Mouse (Mus musculus): ENCODE measurements at regions not wholly inside any gene's neighbourhood (a gene's known extent, or its start where the extent isn't known, plus 50 kb on each side); places are given as distances from the start of the nearest gene placed in this dataset.

DNA sequence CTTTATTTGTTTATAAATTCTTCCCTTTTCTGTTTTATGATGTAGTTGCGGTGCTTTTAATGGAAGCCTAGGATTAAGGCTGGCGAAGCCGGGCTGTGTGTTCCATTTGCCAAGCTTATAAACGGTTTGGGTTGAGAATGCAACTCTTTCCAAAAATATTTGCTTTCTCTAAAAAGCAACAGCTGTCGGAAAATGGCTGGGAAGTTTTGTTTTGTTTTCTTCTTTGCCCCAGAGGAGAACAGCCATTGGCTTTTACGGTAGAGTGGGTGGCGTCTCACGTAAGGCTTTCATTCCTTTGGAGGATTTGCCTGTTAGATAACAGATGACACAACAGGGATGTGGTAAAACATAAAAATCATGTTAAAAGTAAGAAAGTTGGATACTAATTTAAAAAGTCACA lies 186.4 kb downstream of the Mtx2 start:
- H3K27ac ChIP-seq (replicated peaks; ENCODE audit: low read depth, low read length) = no peak overlapping the region
- no peaks in the 10 kb centered on the region for H3K4me1 ChIP-seq (ENCODE audit: control insufficient read depth, insufficient read depth, insufficient read length, low read length)
- no peak overlapping the region for H3K4me3 ChIP-seq (ENCODE audit: insufficient read depth, low read depth, low read length)

DNA sequence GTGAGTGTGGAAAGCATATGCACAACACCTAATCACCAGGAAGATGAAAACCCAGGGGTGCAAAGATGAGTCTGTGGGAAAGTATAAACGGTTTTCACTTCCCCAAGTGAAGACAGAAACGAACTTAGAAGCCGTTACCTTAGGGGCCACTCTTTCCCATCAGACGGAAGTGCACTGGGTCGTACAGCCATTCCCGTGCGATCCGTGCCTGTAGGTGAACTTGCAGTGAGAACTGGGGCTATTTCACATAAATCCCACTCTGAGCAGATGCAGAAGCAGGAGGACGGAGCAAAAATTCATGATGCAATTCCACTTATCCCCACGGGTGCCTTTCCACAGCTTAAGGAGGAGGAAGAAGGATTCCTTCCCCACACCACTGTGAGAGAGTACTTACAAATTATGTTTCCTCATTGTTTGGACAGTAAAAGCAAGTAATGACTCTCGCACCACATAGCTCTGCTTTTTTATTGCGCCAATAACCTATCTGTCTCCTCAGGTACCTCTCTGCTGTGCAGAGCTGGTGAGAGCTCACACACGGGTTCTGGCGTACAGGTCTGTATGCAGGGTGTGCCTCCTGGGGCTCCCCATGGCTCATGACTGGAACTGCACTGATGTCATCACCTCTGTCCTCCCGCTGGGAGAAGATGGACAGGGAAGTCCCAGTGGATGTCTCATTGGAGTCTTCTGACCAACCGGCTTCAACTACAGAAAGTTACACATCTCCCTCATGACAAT lies 189.6 kb downstream of the Mtx2 start:
- Histone ChIP-seq H3K4me3 (ENCODE audit: insufficient read depth, low read depth, low read length) (no peak overlapping the region), H3K4me1 (ENCODE audit: control insufficient read depth, insufficient read depth, insufficient read length, low read length) (no peaks in the 10 kb centered on the region), H3K27ac (replicated peaks; ENCODE audit: low read depth, low read length) (no peak overlapping the region)

DNA sequence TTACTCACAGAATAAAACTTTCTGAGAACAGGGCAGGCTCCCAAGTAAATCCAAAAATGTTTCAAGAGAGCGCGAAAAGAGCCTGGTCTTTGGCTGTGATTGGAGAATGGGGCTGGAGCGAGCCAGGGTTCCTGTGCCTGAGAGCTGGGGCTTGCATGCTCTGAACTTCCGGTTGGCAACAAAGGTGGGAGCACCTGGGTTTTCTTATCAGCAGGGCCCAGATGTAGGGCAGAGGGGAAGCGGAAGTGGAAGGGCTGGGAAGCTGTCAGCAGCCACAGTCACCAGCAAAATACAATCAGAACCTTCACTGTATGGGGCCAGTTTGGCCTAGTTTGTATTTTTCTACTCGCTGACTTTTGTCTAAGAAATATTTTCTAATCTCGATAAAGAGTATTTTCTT lies 193.9 kb downstream of the Mtx2 start:
- peaks cover 6% of the 10 kb centered on the region; the same call in 1 of the 2 replicates for H3K4me1 ChIP-seq (ENCODE audit: control insufficient read depth, insufficient read depth, insufficient read length, low read length)
- no peak overlapping the region for H3K4me3 ChIP-seq (ENCODE audit: insufficient read depth, low read depth, low read length)
- peak overlapping the region; percentile 86 for H3K27ac ChIP-seq (replicated peaks; ENCODE audit: low read depth, low read length)

- H3K4me1 ChIP-seq (ENCODE audit: control insufficient read depth, insufficient read depth, insufficient read length, low read length) = peaks cover 6% of the 10 kb centered on the region; the same call in 1 of the 2 replicates
- H3K27ac ChIP-seq (replicated peaks; ENCODE audit: low read depth, low read length) = peak overlapping the region; percentile 53
- H3K4me3 ChIP-seq (ENCODE audit: insufficient read depth, low read depth, low read length) = no peak overlapping the region
Measured at GRCm38 (mm10) chr2:75021639-75022038, 196.0 kb downstream of the Mtx2 start.

GRCm38 (mm10) chr2:75028151-75028550 lies 202.5 kb downstream of the Mtx2 start:
- Histone ChIP-seq H3K27ac (replicated peaks; ENCODE audit: low read depth, low read length) (no peak overlapping the region), H3K4me3 (ENCODE audit: insufficient read depth, low read depth, low read length) (no peak overlapping the region), H3K4me1 (ENCODE audit: control insufficient read depth, insufficient read depth, insufficient read length, low read length) (0 out of 2 replicates have a peak, but pooled peaks cover 2% of the 10 kb centered on the region)

GRCm38 (mm10) chr2:75029089-75029693 lies 203.6 kb downstream of the Mtx2 start:
- no peak overlapping the region for H3K27ac ChIP-seq (replicated peaks; ENCODE audit: low read depth, low read length)
- H3K4me1 ChIP-seq (ENCODE audit: control insufficient read depth, insufficient read depth, insufficient read length, low read length) = 0 out of 2 replicates have a peak, but pooled peaks cover 2% of the 10 kb centered on the region
- no peak overlapping the region for H3K4me3 ChIP-seq (ENCODE audit: insufficient read depth, low read depth, low read length)

- Histone ChIP-seq H3K4me1 (ENCODE audit: control insufficient read depth, insufficient read depth, insufficient read length, low read length) (peaks cover 3% of the 10 kb centered on the region; the same call in 1 of the 2 replicates), H3K4me3 (ENCODE audit: insufficient read depth, low read depth, low read length) (no peak overlapping the region), H3K27ac (replicated peaks; ENCODE audit: low read depth, low read length) (no peak overlapping the region)
Measured at GRCm38 (mm10) chr2:75034708-75035107, 209.1 kb downstream of the Mtx2 start.

DNA sequence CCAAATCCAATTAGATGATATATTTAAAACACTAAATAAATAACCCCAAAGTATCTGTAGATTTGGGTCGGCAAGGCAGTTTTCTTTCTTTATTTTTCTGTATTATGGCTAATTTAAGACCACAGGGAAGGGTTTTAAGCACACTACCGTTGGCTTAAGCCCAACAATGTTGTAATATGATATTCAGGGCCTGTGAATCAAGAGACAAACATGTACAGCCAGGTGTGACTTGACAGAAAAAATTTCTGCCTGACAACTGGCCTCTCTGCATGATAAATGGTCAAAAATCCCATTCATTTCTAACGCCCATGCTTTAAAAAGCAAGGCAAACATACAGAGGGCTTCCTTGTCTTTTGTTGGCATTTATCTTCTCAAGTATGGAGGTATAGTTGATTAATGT lies 213.5 kb downstream of the Mtx2 start:
- Histone ChIP-seq H3K4me3 (ENCODE audit: insufficient read depth, low read depth, low read length) (no peak overlapping the region), H3K27ac (replicated peaks; ENCODE audit: low read depth, low read length) (no peak overlapping the region), H3K4me1 (ENCODE audit: control insufficient read depth, insufficient read depth, insufficient read length, low read length) (peaks cover 3% of the 10 kb centered on the region; the same call in 1 of the 2 replicates)

GRCm38 (mm10) chr2:75046892-75047291 lies 221.3 kb downstream of the Mtx2 start:
- Histone ChIP-seq H3K4me1 (ENCODE audit: control insufficient read depth, insufficient read depth, insufficient read length, low read length) (peaks cover 3% of the 10 kb centered on the region; the same call in 1 of the 2 replicates), H3K27ac (replicated peaks; ENCODE audit: low read depth, low read length) (no peak overlapping the region)

GRCm38 (mm10) chr2:75048071-75048470 lies 222.5 kb downstream of the Mtx2 start:
- no peak overlapping the region for H3K4me3 ChIP-seq (ENCODE audit: insufficient read depth, low read depth, low read length)
- no peak overlapping the region for H3K27ac ChIP-seq (replicated peaks; ENCODE audit: low read depth, low read length)
- H3K4me1 ChIP-seq (ENCODE audit: control insufficient read depth, insufficient read depth, insufficient read length, low read length) = peaks cover 3% of the 10 kb centered on the region; the same call in 1 of the 2 replicates

More at GRCm38 (mm10) chr2:75046892-75047291, 221.3 kb downstream of the Mtx2 start:
- no peak overlapping the region for H3K4me3 ChIP-seq (ENCODE audit: insufficient read depth, low read depth, low read length)

DNA sequence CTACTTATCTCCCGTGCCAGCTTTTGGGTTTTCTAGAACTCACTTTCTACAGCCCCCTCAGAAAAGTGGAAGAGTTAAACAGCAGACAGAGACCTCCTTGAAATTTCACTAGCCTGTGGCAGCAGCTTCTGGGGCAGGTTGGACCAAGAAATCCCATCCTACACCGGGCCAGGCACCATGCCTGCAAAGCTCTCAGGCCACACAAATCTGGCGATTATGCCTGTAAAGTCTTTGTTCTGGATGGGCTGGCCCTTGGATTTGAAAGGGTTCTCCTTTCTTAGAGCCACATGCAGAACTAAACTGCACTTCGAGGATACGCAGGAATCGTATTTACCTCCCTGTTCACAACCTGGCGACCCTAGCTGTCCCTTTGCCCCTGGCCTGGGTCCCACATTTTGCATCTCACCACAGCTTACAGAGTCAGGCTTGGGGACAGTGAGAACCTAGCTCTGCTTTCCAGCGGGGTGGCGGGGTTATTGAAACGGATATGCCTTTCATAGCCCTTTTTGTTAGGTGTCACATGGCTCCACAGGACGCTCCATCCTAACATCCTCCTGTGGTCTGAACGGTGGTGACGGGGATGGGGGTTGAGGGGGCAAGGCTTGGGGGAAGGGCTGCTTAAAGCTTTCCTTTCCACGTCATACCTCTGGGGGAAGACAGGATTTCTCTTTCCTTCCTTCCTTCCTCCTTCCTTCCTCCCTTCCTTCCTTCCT lies 229.0 kb downstream of the Mtx2 start:
- 0 out of 2 replicates have a peak overlapping the region, but pooled peaks have one; percentile 29 for H3K4me3 ChIP-seq (ENCODE audit: insufficient read depth, low read depth, low read length)
- H3K4me1 ChIP-seq (ENCODE audit: control insufficient read depth, insufficient read depth, insufficient read length, low read length) = peaks cover 2% of the 10 kb centered on the region; the same call in 1 of the 2 replicates
- peak overlapping the region; percentile 44; the same call in 1 of the 2 replicates for H3K27ac ChIP-seq (replicated peaks; ENCODE audit: low read depth, low read length)

DNA sequence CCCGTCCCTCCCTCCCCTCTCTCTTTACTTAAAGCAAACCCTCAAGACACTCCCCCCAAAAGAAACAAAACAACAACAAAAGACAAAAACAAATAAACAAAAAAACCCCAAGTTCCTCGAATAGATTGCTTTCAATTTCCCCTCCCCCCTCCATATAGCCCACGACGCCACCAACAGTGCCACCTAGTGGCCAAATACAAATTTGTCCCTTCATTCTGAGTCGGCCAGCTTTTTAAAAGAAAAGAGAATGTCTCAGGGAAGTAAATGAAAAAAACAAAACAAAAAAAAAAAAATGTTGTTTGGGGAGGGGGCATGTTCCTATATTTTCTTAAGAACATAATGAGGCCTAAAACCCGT lies 229.6 kb downstream of the Mtx2 start:
- no peak overlapping the region for H3K27ac ChIP-seq (replicated peaks; ENCODE audit: low read depth, low read length)
- H3K4me1 ChIP-seq (ENCODE audit: control insufficient read depth, insufficient read depth, insufficient read length, low read length) = peaks cover 2% of the 10 kb centered on the region; the same call in 1 of the 2 replicates
- no peak overlapping the region for H3K4me3 ChIP-seq (ENCODE audit: insufficient read depth, low read depth, low read length)

- no peaks in the 10 kb centered on the region for H3K4me1 ChIP-seq (ENCODE audit: control insufficient read depth, insufficient read depth, insufficient read length, low read length)
- no peak overlapping the region for H3K27ac ChIP-seq (replicated peaks; ENCODE audit: low read depth, low read length)
- H3K4me3 ChIP-seq (ENCODE audit: insufficient read depth, low read depth, low read length) = no peak overlapping the region
Measured at GRCm38 (mm10) chr2:75061009-75061408, 235.4 kb downstream of the Mtx2 start.

DNA sequence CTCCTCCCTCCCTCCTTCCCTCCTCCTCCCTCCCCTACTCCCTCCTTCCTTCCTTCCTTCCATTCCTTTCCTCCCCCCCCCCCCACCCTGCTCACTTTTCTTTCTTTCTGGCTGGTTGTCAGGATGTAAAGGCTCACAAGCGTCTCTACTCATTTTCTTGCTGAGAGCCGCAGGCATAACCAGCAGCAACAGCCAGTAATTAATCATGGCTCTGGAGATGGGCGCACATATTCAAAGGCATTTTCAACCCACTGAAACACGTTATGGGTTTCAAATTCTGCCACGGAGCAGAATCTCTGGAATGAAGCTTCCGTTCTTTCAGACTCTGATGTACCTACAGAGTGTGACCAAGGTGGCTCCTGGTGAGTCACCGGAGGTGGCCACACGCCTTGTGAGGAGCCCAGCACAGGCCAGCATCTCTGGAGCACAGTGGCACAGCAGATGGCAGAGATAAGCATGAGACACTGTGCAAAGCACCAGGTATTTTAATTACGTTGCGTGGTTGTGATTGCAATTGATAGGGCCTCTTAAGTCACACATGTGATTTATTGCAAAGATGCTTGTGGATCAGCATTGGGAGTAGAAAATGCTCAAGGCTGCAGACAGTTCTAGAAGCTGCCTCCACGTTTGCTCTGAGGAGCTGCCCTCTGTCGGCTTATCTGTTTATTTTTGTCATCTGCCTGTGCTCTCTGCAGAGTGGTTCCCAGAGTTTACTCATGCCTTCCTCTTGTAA lies 236.0 kb downstream of the Mtx2 start:
- no peaks in the 10 kb centered on the region for H3K4me1 ChIP-seq (ENCODE audit: control insufficient read depth, insufficient read depth, insufficient read length, low read length)
- no peak overlapping the region for H3K27ac ChIP-seq (replicated peaks; ENCODE audit: low read depth, low read length)
- H3K4me3 ChIP-seq (ENCODE audit: insufficient read depth, low read depth, low read length) = no peak overlapping the region

GRCm38 (mm10) chr2:75062189-75062510 lies 236.5 kb downstream of the Mtx2 start:
- H3K4me3 ChIP-seq (ENCODE audit: insufficient read depth, low read depth, low read length) = no peak overlapping the region
- H3K27ac ChIP-seq (replicated peaks; ENCODE audit: low read depth, low read length) = no peak overlapping the region
- H3K4me1 ChIP-seq (ENCODE audit: control insufficient read depth, insufficient read depth, insufficient read length, low read length) = no peaks in the 10 kb centered on the region

Measured in brown adipose tissue, adult 24 weeks (tissue).